Mouse (Mus musculus) kidney, postnatal 25 days (tissue): ENCODE data around the gene Col4a4.

Experiments used
- DNase-seq, 2 experiments: peaks; one replicate each; pipeline ENCODE4 v3.0.0; 2021; ENCODE audit warnings: mixed read lengths in 2 of 2

Col4a4 gene

DNA sequence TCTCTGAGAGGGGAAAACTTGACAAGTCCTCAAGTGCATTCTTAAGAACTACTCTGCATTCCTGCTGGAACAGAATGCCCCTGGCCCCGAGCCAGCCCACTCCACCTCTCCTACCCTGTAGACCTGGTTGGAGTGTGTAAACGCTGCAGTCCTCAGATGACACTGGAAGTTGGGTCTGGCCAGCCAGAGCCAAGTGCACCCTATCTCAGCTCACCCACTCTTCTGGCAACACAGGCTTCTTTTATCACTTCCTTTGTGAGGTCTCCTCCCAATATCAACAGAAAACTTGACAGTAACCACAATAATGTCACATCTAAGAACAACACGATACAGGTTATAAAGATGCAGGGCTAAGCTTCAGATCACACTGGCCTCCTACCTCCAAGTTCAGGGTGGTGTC is 8.7 kb downstream of the Col4a4 start:
- peak; percentile 92 to 95 for DNase-seq

DNA sequence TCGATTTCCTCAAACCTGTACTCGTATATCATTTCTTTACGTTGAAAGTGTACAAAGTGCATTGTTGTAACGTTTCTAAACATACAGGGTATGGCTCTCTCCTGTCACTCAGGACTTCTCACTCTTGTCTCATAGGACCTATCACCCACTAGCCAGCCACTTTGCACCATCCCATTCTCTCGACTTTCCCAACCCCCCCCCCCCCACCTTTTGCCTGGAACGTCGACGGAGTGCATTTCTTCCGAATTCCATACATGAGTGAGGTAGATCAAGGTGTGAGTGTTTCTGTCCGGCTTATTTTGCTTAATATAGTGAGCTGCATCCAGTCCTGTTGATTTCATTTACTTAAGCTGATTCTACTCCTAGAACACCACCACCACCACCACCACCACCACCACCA is 9.3 kb downstream of the Col4a4 start:
- DNase-seq: no peak

DNA sequence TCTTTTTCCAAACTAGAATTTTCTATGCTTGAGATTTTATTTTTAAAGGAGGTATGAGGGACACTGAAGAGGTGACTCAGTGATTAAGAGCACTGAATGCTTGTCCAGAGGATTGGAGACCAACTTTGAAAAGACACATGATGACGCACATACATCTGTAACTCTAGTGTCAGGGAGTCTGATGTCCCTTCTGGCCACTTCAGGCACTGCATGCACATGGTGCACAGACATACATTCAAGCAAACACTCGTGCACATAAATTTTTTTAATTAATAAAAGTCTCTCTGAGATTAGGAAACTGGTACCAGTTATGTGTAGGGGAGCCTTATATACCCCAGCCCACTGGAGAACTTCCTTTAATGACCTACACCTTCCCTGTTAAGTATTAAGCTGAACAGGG is 10.5 kb downstream of the Col4a4 start:
- no peak for DNase-seq

DNA sequence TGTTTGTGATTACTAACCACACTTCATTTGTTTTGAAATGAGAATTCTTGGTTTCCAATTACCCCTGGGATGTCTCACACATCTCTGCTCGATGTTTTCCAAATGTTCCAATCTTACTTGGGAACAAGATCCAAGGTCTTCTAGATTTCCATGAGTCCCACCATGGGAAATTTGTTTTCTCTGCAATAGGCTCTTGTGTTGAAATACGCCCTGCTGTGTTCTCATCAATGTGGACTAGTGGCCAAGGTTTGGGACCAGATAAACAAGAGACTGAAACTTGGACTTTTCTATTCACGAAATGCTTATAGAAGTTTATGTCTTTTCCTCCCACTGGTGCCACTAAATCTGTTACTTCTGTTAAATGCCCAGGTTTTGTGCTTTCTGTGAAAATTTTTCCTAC is 11.0 kb downstream of the Col4a4 start:
- DNase-seq: no peak

DNA sequence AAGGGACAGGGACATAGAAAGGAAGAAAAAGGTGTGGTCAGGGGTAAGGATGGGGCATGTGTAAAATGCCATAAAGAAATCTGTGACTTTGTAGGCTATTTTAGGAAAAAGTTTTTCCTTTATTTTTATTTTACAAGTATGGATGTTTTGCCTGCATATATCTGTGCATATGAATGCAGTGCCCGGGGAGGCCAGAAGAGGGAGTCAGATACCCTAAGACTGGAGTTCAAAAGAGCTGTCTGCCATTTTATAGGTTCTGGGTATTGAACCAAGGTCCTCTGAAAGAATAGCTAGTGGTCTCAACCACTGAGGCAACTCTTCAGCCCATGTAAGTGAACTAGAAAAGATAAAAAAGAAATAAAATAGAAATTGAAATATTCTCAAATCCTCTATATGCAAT is 14.9 kb downstream of the Col4a4 start:
- DNase-seq: peak in 1 of 2 experiments; percentile 77

DNA sequence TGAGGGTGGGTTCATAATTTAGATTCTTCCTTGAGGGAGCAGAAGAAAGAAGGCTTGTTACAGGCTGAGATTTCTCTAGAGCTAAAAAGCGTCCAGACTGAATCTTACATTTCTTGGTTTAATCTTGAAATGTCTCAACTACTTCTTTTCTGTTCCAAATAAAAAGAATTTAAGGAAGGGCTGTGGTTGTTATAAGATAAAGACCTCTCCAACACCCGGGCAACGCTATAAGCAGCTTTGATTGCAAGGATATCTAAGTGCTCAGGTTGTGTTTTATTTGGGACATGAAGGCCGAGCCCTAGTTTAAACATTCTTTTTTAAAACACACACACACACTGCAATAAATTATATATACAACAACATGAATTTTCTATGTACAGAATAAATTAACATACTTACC is 17.2 kb downstream of the Col4a4 start:
- no peak for DNase-seq

DNA sequence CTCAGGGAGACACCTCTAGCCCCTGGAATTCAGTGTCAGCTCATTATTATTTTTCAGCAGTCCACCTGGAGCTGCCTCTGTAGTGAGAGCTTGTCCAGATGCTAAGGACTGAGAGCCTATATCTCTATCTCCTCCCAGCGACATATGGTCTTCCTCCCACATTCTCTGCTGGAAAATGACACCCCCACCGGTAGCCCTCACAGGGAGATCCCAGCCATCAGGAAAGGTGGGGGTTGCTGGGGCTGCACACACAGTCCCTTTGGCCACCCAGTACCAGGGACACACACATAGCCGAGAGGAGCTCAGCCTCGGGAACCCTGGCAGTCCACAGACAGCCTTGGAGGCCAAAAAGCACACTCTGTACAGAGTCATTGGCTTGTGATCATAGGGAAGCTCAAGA is 26.4 kb downstream of the Col4a4 start:
- DNase-seq: no peak

DNA sequence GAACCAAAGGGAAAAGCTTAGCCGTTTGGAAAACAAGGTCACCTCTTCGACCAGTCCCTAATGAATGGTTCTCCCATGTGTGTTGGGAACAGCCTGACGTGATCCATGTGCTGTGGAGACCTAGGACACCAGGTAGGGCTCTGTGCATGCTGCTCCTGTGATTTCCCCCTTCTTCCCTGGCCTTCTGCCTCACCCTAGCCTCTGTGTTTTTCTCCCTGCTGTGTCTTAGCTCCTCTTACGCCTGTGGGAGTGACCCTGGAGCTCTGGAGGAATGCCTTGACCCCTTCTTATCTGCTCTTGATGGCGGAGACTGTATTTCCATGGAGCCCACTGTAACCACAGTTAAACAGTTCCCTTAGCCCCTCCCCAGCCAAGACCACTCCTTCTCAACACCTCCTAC is 31.8 kb downstream of the Col4a4 start:
- no peak for DNase-seq

DNA sequence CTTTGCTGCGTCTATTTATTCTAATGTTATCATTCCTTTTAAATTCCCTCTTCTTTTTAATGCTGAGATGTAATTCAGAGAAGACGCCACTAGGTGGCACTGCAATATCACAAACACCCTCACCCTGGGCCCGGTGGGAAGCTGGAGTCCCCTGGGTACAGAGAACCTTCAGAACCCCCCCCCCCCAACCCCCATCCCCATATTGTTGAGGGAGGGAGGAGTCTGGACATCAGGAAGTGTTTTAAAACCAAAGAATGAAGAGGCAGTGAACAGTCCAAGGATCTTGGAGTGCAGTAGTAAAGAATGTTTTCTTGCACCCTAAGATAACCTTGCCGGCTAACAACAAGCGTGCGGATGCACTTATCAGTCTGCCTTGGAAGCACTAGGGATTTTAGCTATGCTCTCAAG is 32.2 kb downstream of the Col4a4 start:
- DNase-seq: peak in 1 of 2 experiments; percentile 49

- DNase-seq: no peak
Observed at GRCm38 (mm10) chr1:82545199-82545960, 41.3 kb downstream of the Col4a4 start.

- DNase-seq: no peak
Observed at GRCm38 (mm10) chr1:82544419-82545185, 42.0 kb downstream of the Col4a4 start.

DNA sequence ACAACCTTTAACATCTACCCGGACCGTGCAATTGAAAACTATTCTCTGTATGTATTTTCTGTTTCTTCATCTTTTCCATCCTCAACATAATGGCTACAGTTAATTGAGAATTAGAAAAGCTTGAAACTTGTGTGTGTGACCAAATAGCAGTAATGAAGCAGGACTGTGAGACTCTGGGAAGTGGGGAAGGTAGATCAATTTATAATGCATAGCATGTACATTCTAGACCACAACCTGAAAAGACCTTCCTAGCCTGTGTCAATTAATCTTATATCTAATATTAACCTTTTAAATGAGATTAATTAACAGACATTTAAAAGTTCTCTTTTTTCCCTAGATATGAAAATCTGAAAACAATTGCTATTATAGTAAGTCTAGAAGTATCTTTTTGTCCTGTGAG is 42.7 kb downstream of the Col4a4 start:
- DNase-seq: no peak

- no peak for DNase-seq
Observed at GRCm38 (mm10) chr1:82540056-82540455, 46.6 kb downstream of the Col4a4 start.

DNA sequence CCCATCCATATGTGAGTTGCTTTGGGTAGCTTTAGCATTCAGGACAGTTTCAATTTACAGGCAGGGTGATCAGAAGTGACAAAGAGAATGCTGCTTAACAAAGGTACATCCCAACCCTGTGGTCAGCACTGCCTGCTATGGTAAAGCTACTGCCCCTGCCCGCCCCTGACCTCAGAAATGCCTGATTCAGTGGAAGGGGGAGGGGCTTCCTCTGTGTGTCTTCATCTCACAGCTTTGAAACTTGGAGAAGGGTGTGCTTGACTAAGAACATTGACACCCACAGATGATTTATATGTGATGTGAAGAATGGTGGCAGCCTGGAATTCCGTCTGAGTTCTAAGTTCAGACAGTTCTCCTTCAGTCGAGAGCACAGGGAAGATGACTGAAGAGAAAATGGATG is 48.8 kb downstream of the Col4a4 start:
- DNase-seq: no peak

- DNase-seq: no peak
Observed at GRCm38 (mm10) chr1:82536515-82537174, 50.0 kb downstream of the Col4a4 start.

DNA sequence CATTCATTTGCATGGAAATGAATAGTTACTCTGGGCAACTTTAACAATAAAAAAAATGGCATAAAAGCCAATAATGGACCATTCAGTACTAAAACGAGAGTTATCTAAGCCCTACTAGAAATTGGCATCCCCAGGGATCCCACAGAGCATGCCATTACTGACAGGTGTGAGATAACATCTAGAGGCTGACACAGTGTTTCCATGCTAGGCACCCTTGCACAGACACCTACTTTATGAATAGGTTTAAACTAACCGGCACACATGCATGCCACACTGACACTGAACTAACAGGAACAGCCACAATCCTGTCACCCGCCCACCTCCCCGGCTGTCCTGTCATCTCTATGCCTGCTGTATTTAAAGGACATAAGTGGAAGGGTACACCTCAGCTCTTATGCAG is 58.7 kb downstream of the Col4a4 start:
- no peak for DNase-seq

GRCm38 (mm10) chr1:82491954-82492353 is 94.7 kb downstream of the Col4a4 start:
- no peak for DNase-seq

DNA sequence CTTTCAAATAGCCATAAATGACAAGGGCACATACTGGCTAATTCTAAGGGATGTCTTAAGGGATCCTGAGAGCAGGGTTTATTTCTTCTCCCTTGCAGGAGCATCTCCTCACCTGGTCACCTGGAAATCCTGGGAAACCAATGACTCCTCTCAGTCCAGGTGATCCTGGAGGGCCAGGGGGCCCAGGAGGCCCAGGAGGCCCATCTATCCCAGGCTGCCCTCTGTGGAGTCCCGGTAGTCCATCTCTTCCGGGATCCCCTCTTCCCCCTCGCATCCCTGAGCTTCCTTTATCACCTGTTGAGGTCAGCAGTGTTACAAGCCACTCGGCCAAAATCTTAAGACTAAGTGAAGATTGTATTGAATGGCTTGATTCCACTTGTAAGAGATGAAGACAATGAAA is 100.3 kb downstream of the Col4a4 start:
- DNase-seq: no peak

DNA sequence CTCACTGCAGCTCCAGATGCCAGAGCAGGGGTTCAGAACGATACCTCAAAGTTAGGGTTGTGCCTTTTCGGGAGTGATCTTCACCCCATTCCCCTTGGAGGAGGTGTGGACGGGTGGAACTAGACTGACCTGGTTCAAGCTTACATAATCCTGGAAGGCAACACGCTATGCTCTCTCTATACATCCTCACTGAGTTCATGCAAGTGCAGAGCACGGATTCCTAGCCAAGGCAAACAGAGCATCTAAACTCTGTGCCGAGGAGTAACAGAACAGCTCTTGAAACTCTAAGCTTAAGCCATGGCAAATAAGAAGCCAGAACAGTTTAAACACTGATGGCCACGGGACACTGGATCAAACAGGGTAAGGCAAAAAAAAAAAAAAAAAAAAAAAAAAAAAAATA is 104.3 kb downstream of the Col4a4 start:
- DNase-seq: no peak

GRCm38 (mm10) chr1:82479696-82480487 is 106.8 kb downstream of the Col4a4 start:
- peak in 1 of 2 experiments; percentile 15 for DNase-seq

DNA sequence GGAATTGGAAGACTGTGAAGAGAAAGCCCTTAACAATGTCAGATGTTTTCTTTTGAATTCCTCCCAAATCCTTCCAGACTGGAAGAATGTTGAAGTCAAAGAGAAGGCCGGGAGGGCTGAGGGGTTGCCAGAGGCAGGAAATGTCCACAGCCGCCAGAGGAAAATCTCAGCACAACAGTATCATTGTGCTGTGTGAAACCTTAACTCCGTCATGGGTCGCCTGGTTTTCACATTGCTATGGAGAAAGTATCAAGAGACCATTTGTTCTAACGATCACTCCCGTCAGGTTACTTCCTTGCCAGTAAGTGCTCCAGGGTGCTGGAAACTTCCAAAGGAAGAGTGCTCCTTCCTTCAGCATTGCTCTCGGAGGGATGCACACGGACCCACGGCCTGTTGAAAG is 109.9 kb downstream of the Col4a4 start:
- DNase-seq: peak; percentile 16 to 45

DNA sequence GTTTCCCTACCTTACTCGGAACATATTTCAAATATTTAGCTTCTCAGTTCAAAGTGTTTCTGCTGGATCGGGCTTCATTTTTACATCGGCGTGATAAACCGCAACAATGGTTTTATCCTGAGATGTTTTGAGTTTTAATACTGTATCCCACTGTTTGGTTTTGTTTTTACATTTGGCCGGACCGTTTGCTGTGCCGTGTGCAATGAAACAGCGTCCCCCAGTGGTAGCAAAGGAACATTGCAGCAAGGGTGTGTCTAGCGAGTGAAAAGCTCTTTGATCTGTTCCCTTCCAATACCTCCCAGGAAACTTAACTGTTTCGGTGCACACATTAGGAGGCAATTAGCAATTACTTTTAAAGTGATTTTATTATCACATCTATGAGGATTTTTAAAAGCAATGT is 110.4 kb downstream of the Col4a4 start:
- DNase-seq: no peak

GRCm38 (mm10) chr1:82475821-82476220 is 110.8 kb downstream of the Col4a4 start:
- no peak for DNase-seq
